Mouse (Mus musculus) kidney, adult 2 months (tissue): ENCODE measurements around the gene Gpd1. TPM values are rescaled to one million over a fixed set of nuclear protein-coding genes. Genes with fewer than 3 reads are reported as not detected.
A peak's percentile ranks its signal among the peaks of the same experiment; 100 is the strongest.

ENCODE experiments used
- DNase-seq: peaks from one replicate; pipeline ENCODE4 v3.0.0; 2021
- H3K27ac ChIP-seq: fragments of 200-500 bp; 2 replicates; pipeline ENCODE4 v1.5.1; 2012; ENCODE audit warnings: low read depth, low read length, control low read depth, inconsistent platforms; ENCODE audit not compliant: insufficient read depth
- H3K27me3 ChIP-seq: fragments of 200-500 bp; replicated peaks from 2 replicates; pipeline ENCODE4 v1.6.1; 2012; ENCODE audit warnings: mild to moderate bottlenecking, moderate library complexity, low read length, inconsistent platforms; ENCODE audit not compliant: control insufficient read depth, insufficient read depth
- H3K36me3 ChIP-seq: fragments of 200-500 bp; 2 replicates; pipeline ENCODE4 v1.6.1; 2012; ENCODE audit warnings: mild to moderate bottlenecking, moderate library complexity, low read length, inconsistent platforms; ENCODE audit not compliant: control insufficient read depth, insufficient read depth
- H3K4me1 ChIP-seq: fragments of 200-500 bp; 2 replicates; pipeline ENCODE4 v1.6.1; 2011; ENCODE audit warnings: low read length; ENCODE audit not compliant: control insufficient read depth, insufficient read depth
- H3K4me3 ChIP-seq: fragments of 200-500 bp; 2 replicates; pipeline ENCODE4 v1.5.1; 2011; ENCODE audit warnings: mild to moderate bottlenecking, low read depth, low read length, control low read depth; ENCODE audit not compliant: insufficient read depth
- CTCF ChIP-seq: fragments of 200-500 bp; conservative IDR thresholded peaks from 2 replicates; pipeline ENCODE4 v1.5.1; 2011; ENCODE audit warnings: low read depth, mild to moderate bottlenecking, control low read depth, low read length, moderate library complexity, mixed read lengths; ENCODE audit not compliant: insufficient read depth, insufficient read length
- POLR2A ChIP-seq: fragments of 200-500 bp; IDR thresholded peaks from one replicate; pipeline ENCODE4 v1.6.1; 2011; ENCODE audit warnings: low read depth, low read length, control low read depth
- WGBS: fragments of 180-500 bp; shearing (Covaris S2); methylation state at CpG from one replicate; pipeline ENCODE4 v1.1.7; 2018; 5-methylcytosine and 5-hydroxymethylcytosine counted together
- polyA plus RNA-seq: library from polyadenylated mRNA; depleted of rRNA; stranded (reverse); fragments of >200 nt; gene quantifications from 2 replicates; pipeline ENCODE4 v1.2.3, GENCODE M21; 2012

Gene Gpd1
- polyA plus RNA-seq, 1 experiment, result 506 TPM

DNA sequence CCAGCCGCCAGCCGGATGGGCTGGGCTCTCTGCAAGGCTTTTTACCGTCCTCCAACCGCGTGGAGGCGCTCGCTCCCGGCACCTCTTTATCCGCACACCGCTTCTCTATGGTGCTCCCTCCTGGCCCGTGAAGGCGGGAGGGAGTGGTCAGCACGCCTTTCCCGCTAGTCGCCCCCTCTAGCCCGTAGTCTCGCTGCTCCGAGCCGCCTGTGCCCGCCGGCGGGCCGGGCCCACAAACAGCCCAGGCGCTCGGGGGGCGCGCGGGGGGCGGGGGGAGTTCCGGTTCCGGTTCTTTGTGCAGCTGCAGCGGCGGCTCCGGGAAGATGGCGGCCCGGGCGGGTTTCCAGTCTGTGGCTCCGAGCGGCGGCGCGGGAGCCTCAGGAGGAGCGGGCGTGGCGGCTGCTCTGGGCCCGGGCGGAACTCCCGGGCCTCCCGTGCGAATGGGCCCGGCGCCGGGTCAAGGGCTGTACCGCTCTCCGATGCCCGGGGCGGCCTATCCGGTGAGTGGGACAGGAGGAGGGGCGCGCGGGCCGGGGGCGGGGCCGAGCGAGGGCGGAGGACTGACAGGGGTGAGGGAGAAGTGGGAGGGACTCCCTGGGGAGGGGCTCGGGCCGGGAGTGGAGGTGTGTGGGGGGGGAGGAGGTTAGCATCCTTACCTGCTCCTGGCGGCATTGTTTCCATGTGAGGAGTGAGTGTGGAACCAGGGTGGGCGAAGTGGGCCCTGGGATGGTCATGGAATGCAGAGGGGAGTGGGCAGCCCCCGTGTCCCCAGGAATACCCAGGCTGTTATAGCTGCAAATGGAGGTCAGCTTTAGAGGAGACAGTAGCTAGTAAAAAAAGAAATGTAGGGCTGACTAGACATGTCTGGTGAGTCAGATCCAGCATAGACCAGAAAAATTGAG is 15.1 kb upstream of the Gpd1 start, which contains the start of gene Smarcd1:
TSS of gene Smarcd1 (plus strand) at position 131 of the 902 bp plus-strand sequence.
- peak; percentile 82 for TF ChIP-seq CTCF
- no peak for TF ChIP-seq POLR2A
- Histone ChIP-seq H3K27me3 (no peaks in the 10 kb centered on the region), H3K4me1 (peaks cover 29% of the 10 kb centered on the region), H3K27ac (peak within 1 kb of the TSS; percentile 67), H3K36me3 (peaks cover under 1% of the 10 kb centered on the region; the same call in 1 of the 2 replicates), H3K4me3 (peak within 1 kb of the TSS; percentile 69)
- under 1% methylated on average over 71 of the region's 71 CpGs for WGBS
- DNase-seq, result peak; percentile 96

DNA sequence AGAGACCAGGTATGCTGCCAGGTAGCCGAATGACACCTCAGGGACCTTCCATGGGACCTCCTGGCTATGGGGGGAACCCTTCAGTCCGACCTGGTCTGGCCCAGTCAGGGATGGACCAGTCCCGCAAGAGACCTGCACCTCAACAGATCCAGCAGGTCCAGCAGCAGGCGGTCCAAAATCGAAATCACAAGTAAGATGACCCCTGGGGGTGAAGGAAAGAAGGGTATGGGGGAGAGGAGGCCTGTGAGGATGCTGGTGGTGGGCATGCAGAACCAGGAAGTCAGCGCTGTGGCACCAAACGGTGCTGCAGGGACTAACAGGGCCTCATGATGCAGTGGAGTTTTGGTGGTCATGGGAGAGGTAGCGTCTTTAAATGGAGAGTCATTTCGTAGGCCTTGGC is 14.2 kb upstream of the Gpd1 start:
- TF ChIP-seq CTCF (no peak), POLR2A (no peak)
- Histone ChIP-seq H3K4me3 (no peak overlapping the region), H3K4me1 (peaks cover 29% of the 10 kb centered on the region), H3K27ac (peak overlapping the region; percentile 28; the same call in 1 of the 2 replicates), H3K36me3 (peaks cover 3% of the 10 kb centered on the region; the same call in 1 of the 2 replicates), H3K27me3 (no peaks in the 10 kb centered on the region)
- no peak for DNase-seq
- WGBS, result 66% methylated on average over 9 of the region's 9 CpGs

- TF ChIP-seq POLR2A (no peak), CTCF (no peak)
- H3K4me3 ChIP-seq, result no peak overlapping the region
- DNase-seq, result no peak
- H3K27me3 ChIP-seq, result no peaks in the 10 kb centered on the region
- H3K36me3 ChIP-seq, result peaks cover 3% of the 10 kb centered on the region; the same call in 1 of the 2 replicates
- H3K4me1 ChIP-seq, result peaks cover 29% of the 10 kb centered on the region
- H3K27ac ChIP-seq, result no peak overlapping the region
- 74% methylated on average over 5 of the region's 5 CpGs for WGBS
Observed at GRCm38 (mm10) chr15:99703676-99704040, 13.7 kb upstream of the Gpd1 start.

DNA sequence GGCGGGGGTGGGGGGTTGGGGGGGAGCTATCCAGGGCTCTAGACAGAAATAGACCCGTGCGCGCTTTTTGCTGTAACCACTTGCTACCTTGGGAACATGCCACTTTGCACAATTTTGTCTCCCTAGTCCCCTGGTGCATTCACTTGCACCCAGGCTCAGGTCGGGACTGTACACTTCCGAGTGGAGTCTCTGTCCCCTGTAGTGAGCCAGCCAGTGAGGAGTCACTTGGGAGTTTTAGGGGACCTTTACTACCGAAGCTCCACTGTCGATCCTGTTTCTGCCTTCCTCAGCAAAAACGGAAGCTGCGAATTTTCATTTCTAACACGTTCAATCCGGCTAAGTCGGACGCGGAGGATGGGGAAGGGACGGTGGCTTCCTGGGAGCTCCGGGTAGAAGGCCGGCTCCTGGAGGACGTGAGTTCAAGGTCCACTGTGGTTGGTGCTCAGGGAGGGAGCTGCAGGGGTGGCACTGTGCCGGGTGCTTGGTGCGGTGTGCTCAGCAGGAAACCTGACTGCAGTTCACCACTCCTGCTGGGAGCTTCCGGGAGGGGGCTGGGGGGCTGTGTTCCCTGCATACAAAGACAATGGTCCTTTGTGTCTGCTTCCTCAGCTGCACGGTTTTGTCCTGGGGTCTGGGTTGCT is 13.2 kb upstream of the Gpd1 start:
- Histone ChIP-seq H3K27ac (peak overlapping the region; percentile 51; the same call in 1 of the 2 replicates), H3K4me1 (peaks cover 29% of the 10 kb centered on the region), H3K36me3 (peaks cover 3% of the 10 kb centered on the region), H3K4me3 (no peak overlapping the region), H3K27me3 (no peaks in the 10 kb centered on the region)
- TF ChIP-seq POLR2A (no peak), CTCF (no peak)
- WGBS, result 34% methylated on average over 23 of the region's 23 CpGs
- DNase-seq, result peak; percentile 89

DNA sequence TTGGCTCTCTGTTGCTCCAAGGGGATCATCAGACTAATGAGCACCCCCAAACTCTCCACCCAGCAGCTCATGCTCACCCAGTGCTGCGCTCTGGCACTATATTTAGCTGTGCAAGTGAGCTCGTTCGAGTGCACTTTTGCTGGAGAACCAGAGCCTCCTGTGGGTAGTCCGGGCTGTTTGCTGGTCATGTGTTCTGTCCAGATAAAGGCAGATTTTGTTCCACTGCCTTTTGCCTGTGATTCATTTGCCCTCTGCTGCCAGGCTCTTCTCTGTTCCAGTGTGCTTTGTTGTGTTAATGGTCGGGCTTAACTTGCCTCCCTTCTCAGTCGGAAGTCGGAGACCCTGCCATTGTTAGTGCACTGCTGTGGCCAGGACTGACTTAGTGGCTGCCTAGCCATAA is 12.4 kb upstream of the Gpd1 start:
- Histone ChIP-seq H3K36me3 (peaks cover 3% of the 10 kb centered on the region), H3K4me1 (peaks cover 29% of the 10 kb centered on the region), H3K27me3 (no peaks in the 10 kb centered on the region), H3K4me3 (no peak overlapping the region), H3K27ac (no peak overlapping the region)
- TF ChIP-seq POLR2A (no peak), CTCF (no peak)
- DNase-seq, result no peak
- whole genome bisulfite sequencing, result 50% methylated on average over 7 of the region's 7 CpGs

- TF ChIP-seq POLR2A (no peak), CTCF (peak; percentile 79)
- H3K27ac ChIP-seq, result peak within 1 kb of the TSS; percentile 33; the same call in 1 of the 2 replicates
- peaks cover 3% of the 10 kb centered on the region for H3K36me3 ChIP-seq
- H3K4me3 ChIP-seq, result no peak within 1 kb of the TSS
- no peaks in the 10 kb centered on the region for H3K27me3 ChIP-seq
- DNase-seq, result peak; percentile 69
- 65% methylated on average over 11 of the region's 11 CpGs for WGBS
- H3K4me1 ChIP-seq, result peaks cover 29% of the 10 kb centered on the region
Observed at GRCm38 (mm10) chr15:99705440-99706048, 11.8 kb upstream of the Gpd1 start, which contains the start of gene Gm17349. Gm17349 (minus strand) TSS chr15:99705490.

DNA sequence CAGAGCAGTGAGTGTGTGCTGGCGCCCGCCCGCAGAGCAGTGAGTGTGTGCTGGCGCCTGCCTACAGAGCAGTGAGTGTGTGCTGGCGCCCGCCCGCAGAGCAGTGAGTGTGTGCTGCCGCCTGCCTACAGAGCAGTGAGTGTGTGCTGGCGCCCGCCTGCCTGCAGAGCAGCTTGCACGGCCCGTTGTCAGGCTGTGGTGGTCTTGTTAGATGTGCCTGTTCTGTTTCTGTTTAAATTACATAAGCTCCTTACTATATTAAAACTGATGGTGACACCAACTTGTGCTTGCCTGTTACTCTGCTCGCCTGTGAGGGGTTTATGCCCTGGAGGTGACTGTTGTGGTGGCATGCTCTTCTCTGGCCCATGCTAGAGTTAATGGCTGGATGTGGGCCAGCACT is 9.1 kb upstream of the Gpd1 start:
- no peak for DNase-seq
- Histone ChIP-seq H3K27ac (no peak overlapping the region), H3K4me3 (no peak overlapping the region), H3K36me3 (peaks cover 3% of the 10 kb centered on the region), H3K4me1 (peaks cover 16% of the 10 kb centered on the region), H3K27me3 (no peaks in the 10 kb centered on the region)
- 95% methylated on average over 13 of the region's 13 CpGs for WGBS
- TF ChIP-seq POLR2A, result no peak
- TF ChIP-seq CTCF, result no peak
